9 mouse cellular contexts compared by ENCODE assay signal in genomic region chr4:148902919-148903727, GRCm38 (mm10).
DNase-seq lines count a peak whose midpoint lies in the region; ATAC-seq lines count a peak whose summit lies in the region.
"Had no signal": no experiment of that assay in that cellular context is flagged by ENCODE, and none has a peak within 500 bp of the region (broad histone marks: within the 10 kb centered on the region; RNA-seq: fewer than 3 reads in every experiment).

No protein-coding gene starts in this region.

- DNase-seq in midbrain, embryonic 11.5 days (ENCODE audit: low spot score, missing footprints): peak; percentile 92
- DNase-seq in c-Kit-positive CD71-negative TER-119-negative erythroid progenitor cells, embryonic 14.5 days (ENCODE audit: low read depth): peak; percentile 51
- DNase-seq in heart, postnatal 10 days: peak; percentile 58 to 73
- peak; percentile 42 for DNase-seq in ovary, postnatal 36 days (ENCODE audit: low spot score)
- DNase-seq in right cerebral cortex, postnatal 4 days: no peak
- DNase-seq in frontal cortex, postnatal 25 days (ENCODE audit: low spot score in 2 of 2): no peak

- H3K4me3 ChIP-seq in midbrain, embryonic 11.5 days (ENCODE audit: low read depth, low read length): no peak overlapping the region
- H3K4me3 ChIP-seq in midbrain, embryonic 15.5 days: no peak overlapping the region
- no peak overlapping the region for H3K4me3 ChIP-seq in limb, embryonic 12.5 days (replicated peaks)
- H3K4me3 ChIP-seq: erythroblast, embryonic 14.5 days had no signal

- H3K9me3 ChIP-seq in midbrain, embryonic 11.5 days (ENCODE audit: control insufficient read depth, low read length): no peaks in the 10 kb centered on the region
- no peaks in the 10 kb centered on the region for H3K9me3 ChIP-seq in midbrain, embryonic 15.5 days
- H3K9me3 ChIP-seq in limb, embryonic 12.5 days: no peaks in the 10 kb centered on the region

- ATAC-seq in midbrain, embryonic 11.5 days (ENCODE audit: low FRiP score): no peak
- no peak for ATAC-seq in midbrain, embryonic 15.5 days (replicated peaks)
- ATAC-seq in limb, embryonic 12.5 days (ENCODE audit: insufficient number of reproducible peaks, insufficient read depth, low FRiP score, low TSS enrichment, low read depth): no peak

- no peak overlapping the region for H3K27ac ChIP-seq in midbrain, embryonic 11.5 days (ENCODE audit: low read depth, low read length)
- H3K27ac ChIP-seq in midbrain, embryonic 15.5 days: no peak overlapping the region
- H3K27ac ChIP-seq in limb, embryonic 12.5 days: no peak overlapping the region

- no peaks in the 10 kb centered on the region for H3K36me3 ChIP-seq in midbrain, embryonic 11.5 days (ENCODE audit: control insufficient read depth, insufficient read depth, low read length)
- no peaks in the 10 kb centered on the region for H3K36me3 ChIP-seq in midbrain, embryonic 15.5 days (replicated peaks)
- no peaks in the 10 kb centered on the region for H3K36me3 ChIP-seq in limb, embryonic 12.5 days

- peaks cover 77% of the 10 kb centered on the region for H3K27me3 ChIP-seq in midbrain, embryonic 11.5 days (ENCODE audit: control insufficient read depth, insufficient read depth, low read length)
- H3K27me3 ChIP-seq in midbrain, embryonic 15.5 days (replicated peaks): peaks cover 49% of the 10 kb centered on the region
- H3K27me3 ChIP-seq in limb, embryonic 12.5 days: peaks cover 87% of the 10 kb centered on the region

- H3K9ac ChIP-seq in midbrain, embryonic 11.5 days (ENCODE audit: low read length): no peak overlapping the region
- no peak overlapping the region for H3K9ac ChIP-seq in midbrain, embryonic 15.5 days
- no peak overlapping the region for H3K9ac ChIP-seq in limb, embryonic 12.5 days (replicated peaks)

- H3K4me1 ChIP-seq in midbrain, embryonic 11.5 days (ENCODE audit: control insufficient read depth, insufficient read depth, low read length): peaks cover 8% of the 10 kb centered on the region
- H3K4me1 ChIP-seq in midbrain, embryonic 15.5 days: peaks cover 15% of the 10 kb centered on the region
- H3K4me1 ChIP-seq in limb, embryonic 12.5 days (replicated peaks): peaks cover 73% of the 10 kb centered on the region

- intact Hi-C loops in heart, postnatal 10 days (cut with DNase I): loop anchor here (5.0 kb wide), 3 partner anchors 49 to 161 kb away; no protein-coding TSS in a partner anchor

- H3K4me2 ChIP-seq in midbrain, embryonic 11.5 days: no peak overlapping the region
- no peak overlapping the region for H3K4me2 ChIP-seq in midbrain, embryonic 15.5 days
- H3K4me2 ChIP-seq in limb, embryonic 12.5 days: peak overlapping the region; percentile 99; the same call in 1 of the 2 replicates

- 33% methylated on average over 8 of the region's 8 CpGs for WGBS in midbrain, embryonic 11.5 days
- WGBS in midbrain, embryonic 15.5 days: 27% methylated on average over 8 of the region's 8 CpGs
- 34% methylated on average over 8 of the region's 8 CpGs for WGBS in limb, embryonic 12.5 days

Comparison
In these comparisons a context has a peak if more than half of its experiments do, and no peak if none do; other contexts are left out.
1. DNase-seq: peak in midbrain, embryonic 11.5 days (single experiment), c-Kit-positive CD71-negative TER-119-negative erythroid progenitor cells, embryonic 14.5 days (single experiment), heart, postnatal 10 days (2 of 2) and ovary, postnatal 36 days (single experiment); none in right cerebral cortex, postnatal 4 days (single experiment) and frontal cortex, postnatal 25 days (0 of 2).